Mouse (Mus musculus) forebrain, embryonic 10.5 days (tissue): ENCODE data around the gene Gramd1b. TPM values are rescaled to one million over a fixed set of nuclear protein-coding genes. Genes with fewer than 3 reads are reported as not detected.

ENCODE experiments used
- DNase-seq: peaks from one replicate; pipeline ENCODE4 v3.0.0-alpha.2; 2017; ENCODE audit warnings: low spot score; ENCODE audit errors: extremely low spot score
- H3K27ac ChIP-seq: fragments of 300-500 bp; sonication (generic); 2 replicates; pipeline ENCODE4 v1.5.1; 2016; ENCODE audit warnings: mild to moderate bottlenecking
- H3K27me3 ChIP-seq: fragments of 300-500 bp; sonication (generic); 2 replicates; pipeline ENCODE4 v1.6.1; 2016; ENCODE audit warnings: mild to moderate bottlenecking; ENCODE audit not compliant: poor library complexity, severe bottlenecking
- H3K36me3 ChIP-seq: fragments of 300-500 bp; sonication (generic); replicated peaks from 2 replicates; pipeline ENCODE4 v1.6.1; 2016; ENCODE audit warnings: mild to moderate bottlenecking, moderate library complexity
- H3K4me1 ChIP-seq: fragments of 300-500 bp; sonication (generic); 2 replicates; pipeline ENCODE4 v1.6.1; 2016
- H3K4me3 ChIP-seq: fragments of 300-500 bp; sonication (generic); 2 replicates; pipeline ENCODE4 v1.5.1; 2016; ENCODE audit warnings: mild to moderate bottlenecking, moderate library complexity
- H3K9me3 ChIP-seq: fragments of 300-500 bp; sonication (generic); 2 replicates; pipeline ENCODE4 v1.6.1; 2016; ENCODE audit warnings: mild to moderate bottlenecking, moderate library complexity
- WGBS: fragments of 180-500 bp; shearing (Covaris S2); methylation state at CpG from one replicate; pipeline ENCODE4 v1.1.7; 2016; 5-methylcytosine and 5-hydroxymethylcytosine counted together
- polyA plus RNA-seq: library from polyadenylated mRNA; unstranded; fragments of >200 nt; fragmentation: Nextera tagmentation; extraction: Ambion mirVana; gene quantifications from 2 replicates; pipeline ENCODE4 v1.2.1, GENCODE M21; 2016

The Gramd1b gene
- polyA plus RNA-seq, 1 experiment from 2014 or later = 3.3 TPM

DNA sequence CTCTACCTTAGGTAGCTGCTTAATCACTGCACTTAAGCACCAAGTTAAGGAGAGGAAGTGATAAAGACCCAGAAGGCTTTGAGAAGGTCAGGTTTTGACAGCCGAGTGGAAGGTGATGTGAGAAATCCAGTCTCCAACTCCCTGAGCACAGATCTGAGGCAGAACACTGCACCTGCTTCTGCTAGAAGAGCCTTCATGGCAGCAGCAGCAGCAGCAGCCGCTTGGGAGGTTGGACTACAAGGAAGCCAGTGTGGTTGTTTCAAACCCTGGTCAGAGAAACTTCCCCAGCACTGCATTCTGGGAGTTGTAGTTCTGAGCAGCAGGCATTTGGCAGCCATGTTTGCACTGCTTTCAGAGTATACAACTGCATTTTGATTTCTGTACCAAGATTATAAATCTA is 134.1 kb downstream of the Gramd1b start:
- no peaks in the 10 kb centered on the region for H3K9me3 ChIP-seq
- no peaks in the 10 kb centered on the region for H3K36me3 ChIP-seq
- WGBS = 25% methylated on average over 2 of the region's 2 CpGs
- DNase-seq = peak; percentile 64
- H3K27me3 ChIP-seq = no peaks in the 10 kb centered on the region
- peak overlapping the region; percentile 34 for H3K4me3 ChIP-seq
- peak overlapping the region; percentile 76 for H3K27ac ChIP-seq
- H3K4me1 ChIP-seq = peaks cover 15% of the 10 kb centered on the region

- Histone ChIP-seq H3K4me3 (no peak overlapping the region), H3K27ac (no peak overlapping the region), H3K4me1 (peaks cover 24% of the 10 kb centered on the region), H3K27me3 (no peaks in the 10 kb centered on the region), H3K36me3 (no peaks in the 10 kb centered on the region), H3K9me3 (no peaks in the 10 kb centered on the region)
- DNase-seq = no peak
- WGBS = 90% methylated on average over 2 of the region's 2 CpGs
These were observed 135.0 kb downstream of the Gramd1b start for GRCm38 (mm10) chr9:40396171-40396570.

DNA sequence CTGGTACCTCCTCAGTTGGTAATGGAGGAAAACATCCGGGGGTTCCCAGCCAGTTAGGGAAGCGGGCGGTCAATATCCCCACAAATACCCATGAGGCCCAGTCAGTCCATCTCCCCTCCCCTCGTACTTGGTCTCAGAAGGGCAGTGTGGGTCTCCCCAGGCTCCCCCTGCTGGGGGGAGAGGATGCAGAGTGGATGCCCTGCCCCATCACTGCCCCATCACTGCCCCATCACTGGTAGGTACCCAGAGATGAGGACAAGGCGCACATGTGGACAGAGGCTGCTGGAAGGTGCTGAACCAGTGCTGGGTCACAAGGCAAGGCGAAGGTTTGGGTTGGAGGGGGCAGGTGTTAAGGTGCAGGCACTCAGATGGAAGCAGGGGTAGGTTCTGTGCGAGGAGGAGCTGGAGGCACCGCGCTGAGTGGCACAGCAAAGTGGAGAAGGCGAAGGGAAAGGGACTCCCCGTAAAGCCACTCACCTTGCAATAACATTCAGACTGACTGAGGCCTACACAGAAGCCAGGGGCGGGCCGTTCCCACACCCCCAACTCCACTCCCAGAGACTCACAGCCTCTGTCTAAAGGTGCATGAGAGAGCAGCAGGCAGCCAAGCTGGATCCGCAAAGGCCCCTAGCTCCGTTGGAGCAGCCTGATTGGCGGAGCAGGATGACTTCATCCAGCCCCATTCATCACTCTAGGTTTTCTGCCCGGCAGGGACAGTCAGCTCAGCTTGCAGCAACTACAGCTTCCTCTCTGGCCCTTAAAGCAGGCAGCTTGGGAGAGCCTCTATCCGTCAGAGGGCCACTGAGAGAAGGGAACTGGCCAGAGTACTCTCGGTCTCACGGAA is 139.1 kb downstream of the Gramd1b start:
- no peaks in the 10 kb centered on the region for H3K9me3 ChIP-seq
- H3K27me3 ChIP-seq = no peaks in the 10 kb centered on the region
- peak; percentile 74 for DNase-seq
- no peaks in the 10 kb centered on the region for H3K36me3 ChIP-seq
- peak overlapping the region; percentile 42 for H3K4me3 ChIP-seq
- WGBS = 14% methylated on average over 20 of the region's 20 CpGs
- H3K4me1 ChIP-seq = peaks cover 29% of the 10 kb centered on the region
- peak overlapping the region; percentile 81 for H3K27ac ChIP-seq

DNA sequence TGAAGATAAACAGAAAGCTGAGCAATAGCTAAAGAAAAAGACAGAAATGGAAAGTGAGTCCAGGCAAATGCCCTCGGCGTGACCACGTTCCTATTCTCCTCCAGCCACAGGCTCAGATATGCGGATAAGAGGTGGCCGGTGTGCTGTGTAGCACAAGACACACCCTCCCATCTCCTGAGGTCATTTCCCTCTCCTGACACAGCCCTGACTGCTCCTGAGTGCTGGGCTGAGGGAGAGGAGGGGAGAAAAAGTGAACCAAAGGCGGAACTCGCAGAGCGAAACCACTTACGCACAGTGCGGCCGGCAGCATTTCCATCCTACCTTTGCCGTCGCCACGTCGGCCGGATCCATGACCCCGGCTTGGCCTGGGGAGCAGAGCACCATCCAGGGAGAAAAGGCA is 139.8 kb downstream of the Gramd1b start:
- Histone ChIP-seq H3K36me3 (no peaks in the 10 kb centered on the region), H3K4me1 (peaks cover 24% of the 10 kb centered on the region), H3K4me3 (peak overlapping the region; percentile 42), H3K27ac (peak overlapping the region; percentile 81), H3K27me3 (no peaks in the 10 kb centered on the region), H3K9me3 (no peaks in the 10 kb centered on the region)
- DNase-seq = no peak
- 67% methylated on average over 17 of the region's 17 CpGs for WGBS

- 31% methylated on average over 8 of the region's 8 CpGs for WGBS
- Histone ChIP-seq H3K27ac (no peak overlapping the region), H3K4me1 (peaks cover 24% of the 10 kb centered on the region), H3K36me3 (no peaks in the 10 kb centered on the region), H3K9me3 (no peaks in the 10 kb centered on the region), H3K4me3 (peak overlapping the region; percentile 42; the same call in 1 of the 2 replicates), H3K27me3 (no peaks in the 10 kb centered on the region)
- no peak for DNase-seq
These were observed 140.3 kb downstream of the Gramd1b start for GRCm38 (mm10) chr9:40390904-40391303.

DNA sequence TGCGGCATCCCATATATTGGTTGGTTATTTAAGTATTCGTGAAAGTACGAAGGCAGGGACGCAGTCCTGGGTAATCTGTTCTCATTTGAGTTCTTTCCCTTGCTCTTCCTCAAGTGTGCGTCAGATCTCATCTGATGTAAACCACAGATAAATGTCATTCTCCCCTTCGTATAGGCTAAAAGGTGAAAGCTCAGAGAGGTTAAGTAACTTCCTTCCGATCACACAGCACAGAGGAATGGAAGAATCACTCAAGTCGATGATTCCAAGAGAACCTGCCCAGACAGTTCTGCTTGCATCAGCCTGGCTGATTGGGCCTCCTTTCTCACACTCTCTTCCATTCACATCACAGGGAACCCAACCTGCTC is 140.8 kb downstream of the Gramd1b start:
- H3K27ac ChIP-seq = no peak overlapping the region
- DNase-seq = no peak
- 93% methylated on average over 8 of the region's 8 CpGs for WGBS
- no peaks in the 10 kb centered on the region for H3K36me3 ChIP-seq
- H3K9me3 ChIP-seq = no peaks in the 10 kb centered on the region
- peaks cover 24% of the 10 kb centered on the region for H3K4me1 ChIP-seq
- H3K27me3 ChIP-seq = no peaks in the 10 kb centered on the region
- H3K4me3 ChIP-seq = no peak overlapping the region

- Histone ChIP-seq H3K27ac (no peak overlapping the region), H3K4me3 (no peak overlapping the region), H3K9me3 (no peaks in the 10 kb centered on the region), H3K27me3 (no peaks in the 10 kb centered on the region), H3K4me1 (peaks cover 24% of the 10 kb centered on the region), H3K36me3 (no peaks in the 10 kb centered on the region)
- WGBS = 91% methylated on average over 8 of the region's 8 CpGs
- DNase-seq = no peak
These were observed 141.4 kb downstream of the Gramd1b start for GRCm38 (mm10) chr9:40389669-40390395.

- Histone ChIP-seq H3K36me3 (no peaks in the 10 kb centered on the region), H3K27ac (no peak overlapping the region), H3K4me3 (no peak overlapping the region), H3K4me1 (peaks cover 24% of the 10 kb centered on the region), H3K9me3 (no peaks in the 10 kb centered on the region), H3K27me3 (no peaks in the 10 kb centered on the region)
- DNase-seq = no peak
- WGBS = 82% methylated on average over 6 of the region's 6 CpGs
These were observed 142.0 kb downstream of the Gramd1b start for GRCm38 (mm10) chr9:40389175-40389574.

- WGBS = 93% methylated on average over 5 of the region's 5 CpGs
- no peak overlapping the region for H3K27ac ChIP-seq
- no peaks in the 10 kb centered on the region for H3K36me3 ChIP-seq
- DNase-seq = no peak
- H3K27me3 ChIP-seq = no peaks in the 10 kb centered on the region
- peaks cover 11% of the 10 kb centered on the region for H3K4me1 ChIP-seq
- no peak overlapping the region for H3K4me3 ChIP-seq
- H3K9me3 ChIP-seq = no peaks in the 10 kb centered on the region; the same call in 1 of the 2 replicates
These were observed 146.4 kb downstream of the Gramd1b start for GRCm38 (mm10) chr9:40384781-40385180.

DNA sequence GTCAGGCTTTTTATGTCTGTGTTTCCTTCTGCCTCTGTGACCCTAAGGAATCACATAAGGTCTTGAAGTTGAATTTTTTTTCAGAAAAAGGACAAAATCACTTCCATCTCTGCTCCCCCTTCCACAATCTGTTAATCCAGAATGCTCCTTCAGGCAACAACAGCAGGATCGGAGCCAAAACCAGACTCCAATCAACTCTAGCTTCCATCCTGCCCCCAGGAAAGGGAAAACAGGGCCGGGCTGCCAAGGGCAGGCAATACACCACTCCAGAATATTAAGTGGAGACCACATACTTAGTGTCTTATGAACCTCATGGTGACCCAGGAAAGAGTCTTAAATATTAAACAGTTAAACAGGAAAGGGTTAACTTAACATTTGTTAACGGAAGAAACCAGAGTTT is 148.7 kb downstream of the Gramd1b start:
- 0 out of 2 replicates have a peak overlapping the region, but pooled peaks have one; percentile 30 for H3K27ac ChIP-seq
- no peaks in the 10 kb centered on the region for H3K27me3 ChIP-seq
- DNase-seq = no peak
- no peaks in the 10 kb centered on the region; the same call in 1 of the 2 replicates for H3K9me3 ChIP-seq
- WGBS = 73% methylated on average over 3 of the region's 3 CpGs
- no peak overlapping the region for H3K4me3 ChIP-seq
- no peaks in the 10 kb centered on the region for H3K36me3 ChIP-seq
- peaks cover 12% of the 10 kb centered on the region for H3K4me1 ChIP-seq

DNA sequence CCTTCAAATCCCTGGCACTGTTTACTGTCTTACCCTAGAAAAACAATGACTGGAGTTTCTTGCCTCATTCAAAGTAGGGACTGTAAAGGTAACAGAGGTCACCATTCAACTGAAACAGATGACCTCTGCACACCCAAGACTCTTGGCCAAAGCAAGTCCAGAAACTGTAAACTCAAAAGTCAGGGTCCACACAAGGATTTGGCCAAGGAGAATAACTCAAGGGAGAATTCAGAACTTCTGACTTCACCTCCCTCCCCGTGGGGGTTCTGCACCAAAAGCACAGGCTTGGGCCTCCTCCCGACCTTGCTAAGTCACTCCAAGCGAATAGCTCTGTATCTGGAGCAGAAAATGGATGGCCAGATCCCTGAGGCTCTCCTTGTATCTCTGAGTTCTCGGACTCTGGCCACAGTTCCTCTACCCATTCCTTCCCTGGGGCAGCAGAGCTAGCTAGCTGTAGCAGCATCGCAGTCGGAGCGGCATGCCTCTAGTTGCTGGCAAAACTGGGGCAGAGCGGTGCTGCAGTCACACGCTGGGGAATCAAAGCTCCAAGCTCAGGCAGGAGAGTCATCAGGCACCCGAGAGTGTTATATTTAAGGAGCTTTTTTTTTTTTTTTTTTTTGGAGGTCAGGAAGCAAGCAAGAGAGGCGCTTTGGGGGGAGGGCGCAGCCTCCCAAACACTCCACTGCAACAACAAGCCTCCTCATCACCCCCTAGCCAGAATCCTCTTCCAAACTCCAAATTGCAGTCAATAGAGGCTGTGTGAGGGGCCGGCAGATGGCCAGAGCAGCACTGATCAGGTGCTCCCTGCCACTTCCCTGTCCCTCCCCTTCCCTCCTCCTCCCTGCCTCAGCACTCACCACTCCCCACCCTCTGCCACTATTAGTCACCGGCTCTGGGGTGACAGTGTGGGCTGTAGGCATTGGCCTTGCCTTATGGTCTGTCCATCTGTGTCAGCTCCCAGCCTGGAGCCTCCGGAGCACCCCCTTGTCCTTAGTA is 149.5 kb downstream of the Gramd1b start:
- Histone ChIP-seq H3K9me3 (no peaks in the 10 kb centered on the region; the same call in 1 of the 2 replicates), H3K4me3 (no peak overlapping the region), H3K36me3 (no peaks in the 10 kb centered on the region), H3K4me1 (peaks cover 20% of the 10 kb centered on the region), H3K27me3 (no peaks in the 10 kb centered on the region), H3K27ac (peak overlapping the region; percentile 48; the same call in 1 of the 2 replicates)
- WGBS = 12% methylated on average over 15 of the region's 15 CpGs
- DNase-seq = no peak
